Mouse (Mus musculus): ENCODE results near the gene Tmem52b.
"Not testable (repeated sequence)": the region's sequence is repeated elsewhere in the genome, so short reads cannot be mapped to it uniquely, and the experiment has no call there.

Gene Tmem52b

DNA sequence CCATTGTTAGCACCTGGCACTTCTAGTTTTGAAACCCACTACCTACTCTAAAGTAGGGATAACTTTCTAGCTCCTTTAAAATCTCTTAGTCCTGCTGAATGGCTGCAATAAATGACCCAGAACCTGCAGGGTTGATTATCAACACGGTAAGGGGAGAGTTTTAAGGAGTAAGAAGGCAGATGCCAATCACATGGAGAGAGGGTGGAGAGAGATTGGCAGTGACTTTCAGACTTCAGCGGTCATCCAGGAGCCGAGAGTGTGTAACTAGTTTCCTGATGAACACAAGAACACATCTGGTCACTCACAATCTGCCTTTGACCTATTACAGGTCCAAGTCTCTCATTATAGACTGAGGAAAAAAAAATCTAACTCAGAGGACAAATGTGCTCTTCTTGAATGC lies at the start of gene Tmem52b:
TSS of gene Tmem52b (plus strand) at position 189 of the 400 bp plus-strand sequence.
- DNase-seq (ENCODE audit: low read depth, low spot score): no peak

DNA sequence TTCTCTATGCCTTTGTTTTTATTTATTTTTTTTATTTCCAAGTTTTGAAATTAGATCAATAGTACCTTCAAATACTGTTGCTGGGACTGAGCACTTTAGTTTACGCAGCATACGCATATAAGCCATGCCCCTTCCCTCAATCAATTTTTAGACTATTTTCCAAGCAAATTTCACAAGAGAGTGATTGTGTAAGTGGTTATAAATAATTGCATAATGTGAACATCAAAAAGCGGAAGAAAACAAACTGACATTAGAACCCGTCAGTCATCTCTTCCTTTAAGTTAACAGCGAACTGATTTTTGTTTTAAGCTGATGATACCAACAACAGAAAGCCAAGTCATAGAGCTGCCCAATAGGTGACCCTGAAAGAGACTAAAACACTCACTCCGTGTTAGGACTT lies 41.0 kb upstream of the Tmem52b start:
- DNase-seq (ENCODE audit: low read depth, low spot score): no peak

- DNase-seq (ENCODE audit: low read depth, low spot score): no peak
Measured at GRCm38 (mm10) chr6:129472627-129473026, 39.7 kb upstream of the Tmem52b start.

DNA sequence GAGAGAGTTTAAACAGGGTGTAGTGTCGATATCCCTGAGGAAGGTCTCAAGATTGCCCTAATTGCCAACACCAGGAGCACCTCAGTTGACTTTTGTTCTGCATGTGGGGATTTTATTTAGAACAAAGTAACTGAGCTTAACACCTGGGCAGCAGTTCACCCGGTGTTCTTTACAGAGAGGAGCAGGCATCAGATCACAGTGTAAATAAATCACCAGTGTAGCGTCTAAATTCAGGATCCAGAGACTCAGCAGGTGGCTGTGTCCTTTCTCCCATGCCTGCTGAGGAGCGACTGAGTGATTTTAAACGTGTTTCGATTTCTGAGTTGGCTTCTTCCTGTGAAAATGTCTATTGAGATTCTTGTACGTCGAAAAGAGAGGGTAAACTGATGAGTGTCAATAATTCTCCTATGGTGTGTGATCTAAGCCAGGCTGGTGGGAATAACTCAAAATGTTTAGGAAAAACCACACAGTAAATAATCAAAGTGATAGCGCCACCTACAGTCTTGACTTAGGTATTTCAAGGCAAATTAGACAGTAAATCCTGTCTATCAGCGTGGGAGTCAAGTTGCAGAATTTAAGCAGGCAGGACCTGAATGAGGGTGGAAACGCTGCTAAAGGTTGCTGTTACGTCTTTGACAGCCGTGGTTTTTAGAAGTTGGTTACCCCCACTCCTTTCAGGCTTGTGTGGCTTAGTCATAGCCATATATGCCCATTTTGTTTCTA lies 35.8 kb upstream of the Tmem52b start:
- DNase-seq (ENCODE audit: low read depth, low spot score): no peak

DNA sequence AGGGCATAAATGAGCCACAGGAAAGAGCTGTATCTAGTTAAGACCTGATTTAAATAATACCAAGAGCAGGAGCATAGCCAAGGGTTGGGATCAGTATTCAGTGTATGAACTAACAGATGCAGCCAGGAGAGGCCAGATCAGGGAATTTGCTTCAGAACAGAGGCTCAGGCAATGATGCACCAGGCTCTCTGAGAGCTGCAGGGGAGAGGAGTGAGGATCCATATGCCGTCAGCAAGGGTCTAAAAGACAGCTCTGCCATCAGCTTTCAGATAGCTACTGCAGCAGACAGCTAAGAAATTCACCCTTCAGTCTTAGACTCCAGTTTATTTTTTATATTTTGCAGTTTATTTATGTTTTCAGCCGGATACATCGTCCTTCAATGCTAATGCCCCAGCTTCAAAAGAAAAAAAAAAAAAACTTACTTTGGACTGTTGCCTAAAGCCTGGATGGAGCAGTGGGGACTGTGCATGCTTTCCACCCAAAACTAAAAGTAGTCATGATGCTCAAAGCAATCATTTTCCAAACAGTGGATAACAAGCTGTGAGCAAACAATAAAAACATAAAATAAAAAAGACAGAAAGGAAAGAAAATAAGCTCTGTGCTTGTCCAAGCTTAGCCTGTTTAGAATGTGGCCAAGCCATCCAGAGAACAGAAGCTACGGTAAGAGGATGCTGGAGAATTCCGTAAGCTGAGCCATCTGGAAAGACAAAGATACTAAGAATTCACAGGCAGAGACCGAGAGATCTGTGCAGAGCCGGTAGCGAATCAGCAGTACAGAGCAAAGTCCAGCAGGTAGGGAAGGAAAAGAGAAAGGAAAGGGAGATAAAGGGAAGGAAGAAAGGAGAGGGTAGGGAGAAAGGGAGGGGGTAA lies 32.0 kb upstream of the Tmem52b start:
- peak; percentile 19 for DNase-seq (ENCODE audit: low read depth, low spot score)

- DNase-seq (ENCODE audit: low read depth, low spot score): no peak
Measured at GRCm38 (mm10) chr6:129494924-129495323, 17.4 kb upstream of the Tmem52b start.

- no peak for DNase-seq (ENCODE audit: low read depth, low spot score)
Measured at GRCm38 (mm10) chr6:129497345-129498218, 14.8 kb upstream of the Tmem52b start.

- not testable (repeated sequence) for DNase-seq (ENCODE audit: low read depth, low spot score)
Measured at GRCm38 (mm10) chr6:129499516-129499915, 12.8 kb upstream of the Tmem52b start.

DNA sequence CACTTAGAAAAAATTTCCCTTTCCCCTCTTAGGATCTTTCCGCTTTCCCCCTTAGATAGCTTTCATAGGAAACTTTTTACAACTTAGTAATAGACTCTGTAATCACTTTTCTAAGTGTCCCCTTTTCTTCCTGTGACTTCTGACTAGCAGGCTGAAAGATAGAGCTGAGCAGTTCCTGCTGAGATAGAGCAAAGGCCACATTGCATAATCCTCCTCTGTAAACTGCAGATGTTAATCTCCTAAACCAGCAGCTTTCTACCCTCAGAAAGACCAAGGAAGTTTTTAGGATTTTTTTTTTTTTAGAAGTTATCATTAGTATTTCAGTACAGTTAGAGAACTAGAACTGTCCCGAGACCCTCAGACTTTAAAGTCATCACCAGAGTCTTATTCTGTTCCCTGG lies 8.9 kb upstream of the Tmem52b start:
- no peak for DNase-seq (ENCODE audit: low read depth, low spot score)

- DNase-seq (ENCODE audit: low read depth, low spot score): peak; percentile 22
Measured at GRCm38 (mm10) chr6:129507024-129507423, 5.3 kb upstream of the Tmem52b start, which contains the start of gene Olr1. Gene Olr1, minus strand, starts transcription at chr6:129507165.

DNA sequence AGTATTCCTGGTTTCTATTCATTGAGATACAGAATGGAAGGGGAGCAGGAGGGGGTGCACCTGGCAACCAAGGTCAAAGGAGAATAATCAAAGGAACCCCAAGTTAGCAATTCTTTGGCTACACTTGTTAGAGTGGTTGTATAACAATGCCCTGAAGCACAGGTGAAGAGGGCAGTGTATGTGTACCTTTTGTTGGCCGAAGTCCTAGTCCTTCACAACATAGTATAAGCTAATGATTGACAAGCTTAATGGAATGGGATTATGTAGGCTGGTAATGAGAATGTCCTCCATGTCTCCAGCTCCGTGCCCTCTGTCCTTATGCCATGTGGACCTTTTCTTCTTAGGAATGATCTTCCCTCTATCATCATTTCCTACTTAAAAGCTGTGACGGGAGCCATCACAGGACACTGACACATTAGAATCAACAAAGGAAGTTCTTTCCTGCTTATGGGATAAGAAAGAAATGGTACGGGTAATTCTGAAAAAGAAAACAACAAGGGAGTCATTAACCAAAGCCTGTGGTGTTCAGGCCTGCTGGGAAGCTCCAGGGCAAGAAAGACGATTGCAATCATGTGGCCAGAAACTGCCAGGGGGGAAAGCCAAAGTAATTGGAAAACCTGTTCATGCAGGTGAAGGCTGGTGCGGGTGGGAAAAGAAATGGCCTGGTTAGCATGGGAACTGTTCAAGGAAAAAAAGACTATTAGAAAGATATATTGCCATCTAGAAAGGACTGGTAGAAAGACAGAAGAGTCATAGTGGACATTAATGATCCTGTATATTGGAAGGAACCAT lies 2.0 kb upstream of the Tmem52b start:
- no peak for DNase-seq (ENCODE audit: low read depth, low spot score)

- DNase-seq (ENCODE audit: low read depth, low spot score): no peak
Measured at GRCm38 (mm10) chr6:129512868-129513267, 513 bp downstream of the Tmem52b start.

DNA sequence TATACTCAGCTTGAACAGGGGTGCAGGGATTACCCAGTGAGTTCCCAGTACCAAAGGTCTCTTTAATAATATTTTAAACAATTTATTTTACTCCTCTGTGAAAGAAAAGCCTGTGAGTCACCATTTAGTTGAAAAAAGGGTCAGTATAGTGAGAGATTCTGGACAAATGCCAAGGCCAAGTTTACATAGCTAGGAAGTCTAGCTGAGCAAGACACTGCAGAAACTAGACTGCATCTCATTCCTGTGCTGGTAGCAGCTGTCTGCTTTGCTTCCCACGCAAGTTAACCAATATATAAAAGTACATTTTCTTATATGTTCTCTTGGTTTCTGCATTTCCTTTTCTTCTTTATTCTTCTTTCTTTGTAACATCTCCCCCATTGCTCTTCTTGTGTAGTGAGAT lies 1.1 kb downstream of the Tmem52b start:
- no peak for DNase-seq (ENCODE audit: low read depth, low spot score)

DNA sequence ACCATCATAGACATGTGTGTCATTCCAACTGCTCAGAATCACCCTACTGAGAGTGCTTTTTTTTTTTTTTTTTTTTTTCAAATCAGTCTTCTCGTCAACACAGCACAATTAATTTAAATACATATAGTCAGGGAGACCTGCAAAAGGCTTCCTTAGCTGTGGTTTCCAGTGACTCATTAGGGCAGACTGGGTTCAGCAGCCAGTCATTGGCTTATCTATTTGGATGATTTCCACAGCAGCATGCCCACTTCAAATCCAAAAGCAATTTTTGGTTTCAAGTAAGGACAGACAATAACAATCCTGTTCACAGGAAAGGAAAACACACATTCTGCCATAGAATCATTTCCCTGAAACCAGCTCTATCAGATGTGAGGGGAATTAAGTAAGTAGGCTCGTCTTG lies 2.0 kb downstream of the Tmem52b start:
- DNase-seq (ENCODE audit: low read depth, low spot score): no peak

GRCm38 (mm10) chr6:129515068-129515467 lies 2.7 kb downstream of the Tmem52b start:
- DNase-seq (ENCODE audit: low read depth, low spot score): no peak

- no peak for DNase-seq (ENCODE audit: low read depth, low spot score)
Measured at GRCm38 (mm10) chr6:129516388-129516787, 4.0 kb downstream of the Tmem52b start.

GRCm38 (mm10) chr6:129517752-129518408 lies 5.5 kb downstream of the Tmem52b start:
- DNase-seq (ENCODE audit: low read depth, low spot score): no peak

- no peak for DNase-seq (ENCODE audit: low read depth, low spot score)
Measured at GRCm38 (mm10) chr6:129526069-129526468, 13.7 kb downstream of the Tmem52b start.

GRCm38 (mm10) chr6:129527416-129527815 lies 15.1 kb downstream of the Tmem52b start:
- DNase-seq (ENCODE audit: low read depth, low spot score): no peak

GRCm38 (mm10) chr6:129529605-129530004 lies 17.2 kb downstream of the Tmem52b start:
- DNase-seq (ENCODE audit: low read depth, low spot score): no peak
